Mouse (Mus musculus) splenic B cell, adult 2 months (primary cell): ENCODE results near the gene Olfr1243.
"Not testable (repeated sequence)": the region's sequence is repeated elsewhere in the genome, so short reads cannot be mapped to it uniquely, and the experiment has no call there.

Experiments used
- DNase-seq: peaks from one replicate; pipeline ENCODE4 v3.0.0-alpha.2; 2011; ENCODE audit warnings: low read depth, low spot score
- H3K27me3 ChIP-seq: 2 replicates; pipeline ENCODE4 v1.6.1; 2012; ENCODE audit warnings: mild to moderate bottlenecking, low read length, moderate library complexity, mixed read lengths; ENCODE audit not compliant: control insufficient read depth, poor library complexity, insufficient read depth, severe bottlenecking
- H3K36me3 ChIP-seq: 2 replicates; pipeline ENCODE4 v1.6.1; 2012; ENCODE audit warnings: mild to moderate bottlenecking, low read length, moderate library complexity, mixed read lengths; ENCODE audit not compliant: control insufficient read depth, poor library complexity, insufficient read depth, severe bottlenecking

Gene Olfr1243

GRCm38 (mm10) chr2:89531387-89531786 is at the start of gene Olfr1243:
Gene Olfr1243, minus strand, starts transcription at chr2:89531487.
- Histone ChIP-seq H3K36me3 (no peaks in the 10 kb centered on the region), H3K27me3 (no peaks in the 10 kb centered on the region)
- no peak for DNase-seq

- no peak for DNase-seq
- H3K36me3 ChIP-seq: no peaks in the 10 kb centered on the region
- H3K27me3 ChIP-seq: no peaks in the 10 kb centered on the region
Observed at GRCm38 (mm10) chr2:89578347-89578746, 47.1 kb upstream of the Olfr1243 start, which contains the start of gene Olfr1245. Gene Olfr1245, minus strand, starts transcription at chr2:89578447.

DNA sequence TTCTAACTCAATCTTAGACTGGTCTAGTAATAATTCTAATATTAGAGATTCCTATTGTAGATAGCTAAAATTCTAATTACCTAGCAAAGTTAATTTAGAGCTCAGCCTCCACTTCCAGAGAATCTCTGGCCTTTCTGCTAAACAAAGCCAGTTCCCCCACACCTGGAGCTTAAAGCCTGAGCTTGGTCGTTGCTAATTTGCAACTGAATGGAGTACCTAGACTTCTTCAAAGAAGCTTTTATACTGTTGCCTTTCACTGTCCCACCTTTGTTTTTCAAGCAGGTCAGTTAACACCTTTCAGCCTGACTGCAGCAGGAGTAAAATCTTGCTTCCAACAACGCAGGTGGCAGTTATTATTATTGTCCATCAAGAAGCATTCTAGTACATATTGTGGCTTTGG is 31.4 kb upstream of the Olfr1243 start:
- H3K36me3 ChIP-seq, DNase-seq: not testable (repeated sequence)

GRCm38 (mm10) chr2:89544516-89544915 is 13.2 kb upstream of the Olfr1243 start:
- DNase-seq: no peak
- no peaks in the 10 kb centered on the region for H3K27me3 ChIP-seq
- no peaks in the 10 kb centered on the region for H3K36me3 ChIP-seq

More for the DNA sequence above, 31.4 kb upstream of the Olfr1243 start:
- not testable (repeated sequence) for H3K27me3 ChIP-seq

GRCm38 (mm10) chr2:89539923-89540322 is 8.6 kb upstream of the Olfr1243 start:
- Histone ChIP-seq H3K27me3 (no peaks in the 10 kb centered on the region), H3K36me3 (no peaks in the 10 kb centered on the region)
- DNase-seq: no peak

GRCm38 (mm10) chr2:89498235-89498634 is 33.1 kb downstream of the Olfr1243 start, which contains the start of gene Olfr1242:
Gene Olfr1242, minus strand, starts transcription at chr2:89498335.
- DNase-seq: no peak
- H3K27me3 ChIP-seq: no peaks in the 10 kb centered on the region
- no peaks in the 10 kb centered on the region for H3K36me3 ChIP-seq

GRCm38 (mm10) chr2:89487026-89487425 is 44.3 kb downstream of the Olfr1243 start, which contains the start of gene Olfr1241:
Gene Olfr1241, minus strand, starts transcription at chr2:89487126.
- Histone ChIP-seq H3K36me3 (no peaks in the 10 kb centered on the region), H3K27me3 (no peaks in the 10 kb centered on the region)
- no peak for DNase-seq
